Mouse (Mus musculus) CD8-positive naive resting alpha-beta T cell, adult 2 months (primary cell): ENCODE measurements around the gene Cd96.

ENCODE experiments used
- DNase-seq, 2 experiments: peaks; one replicate each; pipeline ENCODE4 v3.0.0; 2022; ENCODE audit warnings: low read depth in 2 of 2, low spot score in 2 of 2

The Cd96 gene

DNA sequence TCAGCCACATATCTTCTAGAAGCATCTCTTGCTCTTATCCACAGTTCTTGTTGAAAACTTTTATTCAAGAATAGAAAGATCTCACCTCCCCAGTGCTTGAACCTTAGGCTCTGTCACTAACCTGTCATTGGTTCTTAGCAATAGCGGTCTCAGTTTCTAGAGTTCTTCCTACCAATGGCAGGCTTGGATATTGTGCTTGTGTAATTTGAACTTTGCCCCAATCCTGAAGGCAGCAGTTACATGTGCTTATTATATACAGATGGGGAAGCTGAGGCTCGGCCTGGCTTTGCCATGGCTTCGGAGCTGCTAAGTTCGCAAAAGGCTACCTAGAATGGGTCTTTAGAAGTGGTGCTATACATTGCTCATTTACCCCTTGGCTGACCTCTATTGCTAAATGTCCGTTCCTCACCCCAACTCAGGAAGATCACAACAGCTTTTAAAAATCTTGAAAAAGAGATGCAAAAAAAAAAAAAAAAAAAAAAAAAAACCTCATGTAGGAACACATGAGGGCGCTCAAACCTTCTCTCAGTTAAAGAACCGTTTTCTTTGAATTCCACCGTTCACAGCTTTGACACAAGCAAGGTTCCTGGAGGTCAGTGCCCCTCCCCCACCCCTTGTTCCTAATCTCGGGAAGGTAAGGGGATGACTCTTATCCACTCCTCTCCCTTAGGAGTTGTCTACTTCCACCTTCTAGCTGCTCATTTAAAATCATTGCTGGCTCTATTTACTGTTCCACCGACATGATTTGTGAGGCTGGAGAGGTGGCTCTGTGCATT, 129.0 kb downstream of the Cd96 start:
- DNase-seq: no peak

GRCm38 (mm10) chr16:45986236-45986635, 133.8 kb downstream of the Cd96 start:
- no peak for DNase-seq
